Mouse (Mus musculus) kidney, postnatal 0 days (tissue): ENCODE measurements around the gene Idi1. TPM values are rescaled to one million over a fixed set of nuclear protein-coding genes. Genes with fewer than 3 reads are reported as not detected.
A peak's percentile ranks its signal among the peaks of the same experiment; 100 is the strongest.

Experiments
- ATAC-seq: fragments of 200-750 bp; cut with Nextera tagmentation; replicated peaks from 2 replicates; pipeline ENCODE4 v1.8.0; 2017; ENCODE audit warnings: low read depth, moderate number of reproducible peaks, moderate TSS enrichment, moderate library complexity; ENCODE audit not compliant: low FRiP score
- DNase-seq: peaks from one replicate; pipeline ENCODE4 v3.0.0-alpha.2; 2016; ENCODE audit warnings: low spot score
- H3K27ac ChIP-seq: fragments of 300-500 bp; sonication (generic); 2 replicates; pipeline ENCODE4 v1.5.1; 2014; ENCODE audit warnings: mild to moderate bottlenecking
- H3K27me3 ChIP-seq: fragments of 300-500 bp; sonication (generic); 2 replicates; pipeline ENCODE4 v1.6.1; 2014; ENCODE audit warnings: low read length, mixed read lengths; ENCODE audit not compliant: insufficient read depth
- H3K36me3 ChIP-seq: fragments of 300-500 bp; sonication (generic); 2 replicates; pipeline ENCODE4 v1.6.1; 2014; ENCODE audit warnings: low read length, mixed read lengths; ENCODE audit not compliant: insufficient read depth
- H3K4me1 ChIP-seq: fragments of 300-500 bp; sonication (generic); replicated peaks from 2 replicates; pipeline ENCODE4 v1.6.1; 2014; ENCODE audit warnings: antibody characterized with exemption, low read length, mixed read lengths; ENCODE audit not compliant: insufficient read depth
- H3K4me2 ChIP-seq: fragments of 300-500 bp; sonication (generic); 2 replicates; pipeline ENCODE4 v1.6.1; 2014; ENCODE audit warnings: mild to moderate bottlenecking, low read length, moderate library complexity, mixed read lengths
- H3K4me3 ChIP-seq: fragments of 300-500 bp; sonication (generic); replicated peaks from 2 replicates; pipeline ENCODE4 v1.5.1; 2014; ENCODE audit warnings: low read depth, low read length
- H3K9ac ChIP-seq: fragments of 300-500 bp; sonication (generic); 2 replicates; pipeline ENCODE4 v1.6.1; 2014; ENCODE audit warnings: low read depth, low read length
- H3K9me3 ChIP-seq: fragments of 300-500 bp; sonication (generic); replicated peaks from 2 replicates; pipeline ENCODE4 v1.6.1; 2016; ENCODE audit warnings: low read length, inconsistent platforms, mixed read lengths
- CTCF ChIP-seq: IDR thresholded peaks from 2 replicates; pipeline ENCODE4 v1.5.1; 2016; ENCODE audit warnings: antibody characterized with exemption, low read depth, mild to moderate bottlenecking, moderate library complexity
- WGBS: fragments of 180-500 bp; shearing (Covaris S2); extraction: QIAGEN DNeasy Blood & Tissue Kit; methylation state at CpG from one replicate; pipeline ENCODE4 v1.1.7; 2014; 5-methylcytosine and 5-hydroxymethylcytosine counted together
- polyA plus RNA-seq: library from polyadenylated mRNA; unstranded; fragments of >200 nt; fragmentation: Nextera tagmentation; extraction: Ambion mirVana; gene quantifications from 2 replicates; pipeline ENCODE4 v1.2.1, GENCODE M21; 2015

Idi1 gene
- polyA plus RNA-seq, 1 experiment from 2014 or later: 47.1 TPM

DNA sequence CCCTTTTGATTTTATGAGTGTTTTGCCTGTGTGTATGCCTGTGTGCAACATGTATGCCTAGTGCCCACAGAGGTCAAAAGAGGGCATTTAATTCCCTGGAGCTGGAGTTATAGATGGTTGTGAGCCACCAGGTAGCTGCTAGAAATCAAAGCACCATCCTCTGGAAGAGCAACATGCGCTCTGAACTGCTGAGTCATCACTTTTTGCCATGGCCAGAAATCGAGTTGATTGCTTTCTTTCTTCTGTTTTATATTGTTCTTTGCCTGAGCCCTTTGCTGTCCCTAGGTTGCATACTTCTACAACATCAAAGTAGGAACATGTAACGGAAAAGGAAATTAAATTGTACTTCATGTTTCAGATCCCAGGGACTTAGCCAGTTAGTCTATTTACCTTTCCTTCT, 20.3 kb upstream of the Idi1 start:
- Histone ChIP-seq H3K4me2 (no peak overlapping the region), H3K27me3 (no peaks in the 10 kb centered on the region), H3K4me3 (no peak overlapping the region), H3K4me1 (peaks cover 6% of the 10 kb centered on the region), H3K9ac (no peak overlapping the region), H3K36me3 (peaks cover 5% of the 10 kb centered on the region; the same call in 1 of the 2 replicates), H3K27ac (no peak overlapping the region), H3K9me3 (no peaks in the 10 kb centered on the region)
- ATAC-seq (no peak), DNase-seq (no peak)
- TF ChIP-seq CTCF: no peak
- 83% methylated on average over 3 of the region's 3 CpGs for WGBS

- WGBS: 66% methylated on average over 7 of the region's 7 CpGs
These were observed 18.7 kb upstream of the Idi1 start for GRCm38 (mm10) chr13:8866612-8867011.

GRCm38 (mm10) chr13:8869578-8870157, 15.6 kb upstream of the Idi1 start:
- 62% methylated on average over 5 of the region's 5 CpGs for WGBS
- H3K9ac ChIP-seq: peak overlapping the region; percentile 80
- no peak for DNase-seq
- no peak for ATAC-seq
- H3K27me3 ChIP-seq: no peaks in the 10 kb centered on the region
- peak overlapping the region; percentile 66 for H3K4me2 ChIP-seq
- TF ChIP-seq CTCF: no peak
- peak overlapping the region; percentile 85 for H3K4me3 ChIP-seq
- H3K4me1 ChIP-seq: peaks cover 6% of the 10 kb centered on the region
- no peaks in the 10 kb centered on the region for H3K36me3 ChIP-seq
- H3K9me3 ChIP-seq: no peaks in the 10 kb centered on the region
- peak overlapping the region; percentile 98; the same call in 1 of the 2 replicates for H3K27ac ChIP-seq

More at GRCm38 (mm10) chr13:8866612-8867011, 18.7 kb upstream of the Idi1 start:
- H3K4me3 ChIP-seq: no peak overlapping the region
- TF ChIP-seq CTCF: no peak
- H3K27ac ChIP-seq: 0 out of 2 replicates have a peak overlapping the region, but pooled peaks have one; percentile 8
- no peak overlapping the region for H3K9ac ChIP-seq
- DNase-seq (peak; percentile 5), ATAC-seq (no peak)
- H3K4me2 ChIP-seq: no peak overlapping the region
- no peaks in the 10 kb centered on the region for H3K9me3 ChIP-seq
- no peaks in the 10 kb centered on the region for H3K27me3 ChIP-seq
- H3K36me3 ChIP-seq: no peaks in the 10 kb centered on the region
- H3K4me1 ChIP-seq: peaks cover 6% of the 10 kb centered on the region

DNA sequence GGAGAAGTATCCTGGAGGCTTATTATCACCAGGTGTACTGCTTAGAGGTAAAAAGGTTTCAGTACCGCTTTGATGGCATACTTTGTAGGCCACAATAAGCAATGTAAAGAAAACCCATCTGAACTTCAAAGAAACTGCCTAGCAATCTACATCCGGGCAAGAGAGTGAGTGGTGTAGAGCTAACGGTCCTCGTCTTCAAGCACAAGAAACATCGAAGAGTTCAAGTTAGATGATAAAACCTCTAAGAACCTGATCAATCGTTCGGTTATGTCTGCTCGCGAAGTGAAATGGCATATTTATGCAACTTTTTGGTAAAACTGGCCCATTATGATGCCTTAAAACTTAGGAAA, 15.2 kb upstream of the Idi1 start:
- no peak for TF ChIP-seq CTCF
- Histone ChIP-seq H3K9me3 (no peaks in the 10 kb centered on the region), H3K27ac (peak overlapping the region; percentile 98), H3K9ac (peak overlapping the region; percentile 80), H3K4me1 (peaks cover 6% of the 10 kb centered on the region), H3K27me3 (no peaks in the 10 kb centered on the region), H3K4me2 (peak overlapping the region; percentile 66), H3K4me3 (peak overlapping the region; percentile 85), H3K36me3 (no peaks in the 10 kb centered on the region)
- DNase-seq (peak; percentile 45), ATAC-seq (no peak)
- WGBS: 3% methylated on average over 9 of the region's 9 CpGs

DNA sequence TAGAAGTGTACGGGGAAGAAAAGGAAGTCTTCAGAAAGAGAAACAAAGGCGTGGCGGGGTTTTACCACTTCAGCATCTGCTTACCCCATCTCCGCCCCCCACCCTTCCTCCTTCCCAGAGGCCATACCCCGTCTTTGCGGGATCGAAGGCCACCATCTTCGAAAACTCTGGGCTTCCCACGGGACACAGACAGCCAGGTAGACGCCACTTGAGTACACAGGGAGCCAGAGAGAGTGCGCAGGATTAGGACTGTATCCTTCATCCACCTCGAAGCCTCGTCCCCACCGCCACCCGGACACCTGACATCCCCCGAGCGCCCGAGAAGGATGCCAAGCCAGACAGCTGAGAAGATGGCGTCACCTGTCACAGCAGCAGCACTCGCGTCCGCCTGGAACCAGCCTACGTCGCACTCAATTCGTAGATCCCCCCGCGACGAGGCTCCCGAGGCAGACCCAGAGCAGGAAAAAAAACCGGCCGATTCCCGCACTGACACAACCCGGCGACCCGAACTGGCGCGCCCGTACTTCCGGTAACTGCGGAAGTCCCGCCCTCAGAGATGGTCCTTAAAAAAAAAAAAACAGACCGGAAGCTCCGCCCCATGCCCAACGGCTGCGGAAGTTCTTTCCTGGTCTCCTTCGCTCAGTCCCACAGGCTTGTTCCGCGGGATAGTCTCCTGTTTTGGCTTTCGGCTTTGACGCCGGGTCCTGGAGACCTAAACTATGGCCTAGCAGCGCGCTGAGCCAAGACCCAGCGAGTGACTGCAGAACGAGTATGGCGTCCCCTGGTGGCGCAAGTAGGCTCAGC, 14.6 kb upstream of the Idi1 start:
- H3K4me2 ChIP-seq: peak overlapping the region; percentile 87
- peak overlapping the region; percentile 85 for H3K4me3 ChIP-seq
- H3K9ac ChIP-seq: peak overlapping the region; percentile 80
- no peaks in the 10 kb centered on the region for H3K36me3 ChIP-seq
- ATAC-seq (peak; percentile 93), DNase-seq (peak; percentile 94)
- peak overlapping the region; percentile 98 for H3K27ac ChIP-seq
- H3K4me1 ChIP-seq: peaks cover 6% of the 10 kb centered on the region
- no peaks in the 10 kb centered on the region for H3K9me3 ChIP-seq
- under 1% methylated on average over 57 of the region's 57 CpGs for WGBS
- H3K27me3 ChIP-seq: no peaks in the 10 kb centered on the region
- TF ChIP-seq CTCF: peak; percentile 95

DNA sequence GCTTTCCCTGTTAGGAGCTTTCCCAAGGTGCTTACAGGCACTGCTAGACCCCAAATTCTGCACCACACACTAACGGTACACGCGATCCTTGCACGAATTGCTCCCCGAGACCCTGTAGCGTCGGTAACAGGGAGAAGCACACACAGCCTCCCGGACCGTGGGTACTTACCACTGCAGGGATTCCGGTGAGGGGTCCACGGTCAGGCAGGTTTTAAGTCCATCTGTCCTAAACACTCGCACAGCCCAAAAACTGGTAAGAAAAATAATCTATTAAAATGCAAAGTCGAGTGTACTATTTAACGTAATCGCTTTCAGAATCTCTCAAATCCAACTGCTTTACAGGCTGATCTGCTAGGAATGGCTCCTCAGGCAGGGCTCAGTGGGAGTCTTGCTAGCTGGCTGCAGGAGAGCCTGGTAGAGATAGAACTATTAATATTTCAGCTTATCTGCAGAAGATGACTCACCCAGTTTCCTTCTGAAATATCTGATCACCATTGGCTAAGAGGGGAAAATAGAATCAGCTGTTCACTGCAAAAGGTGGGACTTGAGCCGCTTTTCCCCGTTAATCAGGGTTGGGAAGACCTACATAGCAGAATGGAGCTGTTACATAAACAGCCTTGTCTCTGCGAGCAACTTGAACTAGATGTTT, 13.9 kb upstream of the Idi1 start, which contains the start of gene Wdr37:
Wdr37 (minus strand) TSS at position 596 of the 649 bp plus-strand sequence.
- DNase-seq (peak; percentile 56), ATAC-seq (0 out of 2 replicates have a peak, but pooled peaks have one; percentile 16)
- WGBS: 1% methylated on average over 18 of the region's 18 CpGs

More for the DNA sequence above, 13.9 kb upstream of the Idi1 start, which contains the start of gene Wdr37:
- Histone ChIP-seq H3K27me3 (no peaks in the 10 kb centered on the region), H3K4me3 (peak within 1 kb of the TSS; percentile 85), H3K4me1 (peaks cover 6% of the 10 kb centered on the region), H3K9me3 (no peaks in the 10 kb centered on the region), H3K4me2 (peak within 1 kb of the TSS; percentile 87), H3K27ac (peak within 1 kb of the TSS; percentile 98), H3K36me3 (no peaks in the 10 kb centered on the region), H3K9ac (peak within 1 kb of the TSS; percentile 80)
- TF ChIP-seq CTCF: no peak
